Mouse (Mus musculus) frontal cortex, postnatal 14 days (tissue): ENCODE data around the gene Urb1.

Experiments used
- DNase-seq, 2 experiments: peaks; one replicate each; pipeline ENCODE4 v3.0.0; 2022; ENCODE audit warnings: low spot score in 2 of 2

Gene Urb1

DNA sequence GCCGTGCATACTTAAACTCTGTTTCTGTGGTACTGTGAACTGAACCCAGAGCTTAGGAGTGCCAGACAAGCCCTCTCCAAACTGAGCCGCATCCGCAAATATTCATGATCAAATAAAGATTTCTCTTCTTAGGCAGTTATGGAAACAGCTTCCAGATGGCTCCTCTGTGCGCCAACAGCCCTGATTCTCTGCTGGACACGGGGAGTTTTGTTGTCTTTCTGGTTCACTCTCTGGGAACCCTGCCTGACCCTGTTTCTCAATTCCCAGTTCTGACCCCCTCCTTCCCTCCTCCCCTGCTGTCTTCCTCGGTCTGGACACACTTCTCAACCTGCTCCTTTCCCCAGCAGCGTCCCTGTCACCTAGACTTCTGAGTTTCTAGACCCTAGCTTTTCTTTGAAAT lies 12.8 kb upstream of the Urb1 start:
- no peak for DNase-seq

DNA sequence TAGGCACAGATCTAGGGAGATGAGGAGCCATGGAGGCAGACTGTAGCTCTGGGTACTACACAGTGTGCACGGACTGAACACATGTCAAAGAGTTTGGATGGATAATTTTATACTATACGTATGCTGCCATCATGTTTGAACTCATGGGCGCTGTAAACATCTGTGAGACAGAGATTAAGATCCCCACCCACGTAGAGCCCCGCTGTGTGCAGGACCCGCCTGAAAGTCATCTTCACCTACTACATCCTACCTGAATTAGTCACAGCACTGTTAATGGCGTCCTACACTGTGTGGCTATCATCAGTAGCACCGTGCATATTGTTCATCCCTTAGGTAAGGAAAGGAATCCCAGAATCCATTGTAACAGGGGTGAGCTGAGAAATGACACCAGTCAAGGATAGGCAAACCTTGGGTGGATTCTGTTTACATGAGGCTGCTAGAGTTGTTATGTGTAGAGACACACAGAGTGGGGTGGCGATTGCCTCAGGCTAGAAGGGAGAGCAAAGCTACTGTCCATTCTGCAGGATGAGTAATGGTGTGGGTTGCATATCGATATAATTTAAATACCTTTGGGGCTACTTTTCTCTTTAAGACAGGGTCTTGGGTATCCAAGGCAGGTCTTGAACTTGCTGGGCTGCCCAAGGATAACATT lies 12.2 kb upstream of the Urb1 start:
- no peak for DNase-seq

DNA sequence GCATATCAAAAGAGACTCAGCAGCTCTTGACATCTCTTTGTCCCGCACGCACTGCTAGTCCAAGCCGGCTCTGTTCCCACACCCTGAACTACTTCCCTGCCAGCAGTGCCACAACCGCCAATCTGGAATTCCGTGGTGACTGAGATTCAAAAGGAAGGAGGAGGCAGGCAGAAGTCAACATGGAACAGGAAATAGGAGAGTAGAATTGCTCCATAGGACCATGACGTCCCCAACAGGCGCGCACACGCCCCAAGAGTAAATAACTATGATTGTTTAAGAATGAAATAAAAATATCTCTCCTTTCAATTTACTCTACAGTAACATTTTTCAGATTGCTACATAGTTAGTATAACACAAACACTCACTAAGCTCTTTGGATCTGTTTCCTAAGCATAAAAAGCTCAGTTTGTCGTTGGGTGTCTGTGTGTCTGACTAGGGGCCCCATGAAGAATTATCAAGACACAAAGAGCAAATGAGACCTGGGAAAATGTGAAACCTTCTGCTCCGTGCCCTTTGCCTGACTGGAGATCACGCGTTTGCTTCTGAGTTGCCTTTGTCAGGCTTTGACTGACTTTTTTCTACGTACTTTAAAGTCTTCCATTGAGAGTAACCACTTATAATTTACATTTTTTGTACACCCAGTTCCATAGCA lies 11.0 kb upstream of the Urb1 start:
- no peak for DNase-seq

DNA sequence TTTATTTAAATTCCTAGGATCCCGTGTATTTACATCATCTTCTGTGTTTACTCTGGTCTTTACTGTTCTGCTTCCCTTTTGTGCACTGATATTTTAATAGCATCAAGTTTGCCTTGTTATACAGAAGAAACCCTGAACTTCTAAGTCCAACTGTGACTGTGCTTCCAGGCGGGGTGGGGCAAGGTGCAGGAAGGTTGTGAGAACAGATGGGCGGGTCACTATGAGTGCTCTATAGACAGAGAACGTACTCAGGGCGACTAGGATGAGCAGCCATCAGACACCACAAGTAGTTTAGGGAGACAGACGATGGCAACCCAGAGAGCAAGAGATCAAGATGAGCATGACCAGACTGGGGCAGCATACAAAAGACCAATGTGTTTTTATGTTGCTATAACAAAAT lies 10.1 kb upstream of the Urb1 start:
- DNase-seq: no peak

DNA sequence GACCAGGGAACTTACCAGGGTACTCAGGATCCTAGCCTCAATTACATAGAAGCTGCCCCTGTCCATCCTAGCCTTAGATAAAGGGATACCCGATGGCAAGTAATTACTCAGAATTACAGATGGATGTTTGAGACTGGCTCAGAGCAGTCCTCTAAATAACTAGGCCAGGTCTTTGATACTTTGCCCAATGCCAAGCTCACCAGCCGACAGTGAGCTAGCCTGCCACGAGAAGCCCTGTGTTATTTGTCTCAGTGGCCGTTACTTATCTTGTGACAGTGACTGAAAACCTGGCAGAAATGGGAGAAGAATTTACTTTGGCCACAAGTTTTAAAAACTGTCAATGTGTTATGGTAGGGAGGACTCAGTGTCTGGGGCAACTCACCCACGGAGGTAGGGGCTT lies 1.9 kb upstream of the Urb1 start:
- no peak for DNase-seq

DNA sequence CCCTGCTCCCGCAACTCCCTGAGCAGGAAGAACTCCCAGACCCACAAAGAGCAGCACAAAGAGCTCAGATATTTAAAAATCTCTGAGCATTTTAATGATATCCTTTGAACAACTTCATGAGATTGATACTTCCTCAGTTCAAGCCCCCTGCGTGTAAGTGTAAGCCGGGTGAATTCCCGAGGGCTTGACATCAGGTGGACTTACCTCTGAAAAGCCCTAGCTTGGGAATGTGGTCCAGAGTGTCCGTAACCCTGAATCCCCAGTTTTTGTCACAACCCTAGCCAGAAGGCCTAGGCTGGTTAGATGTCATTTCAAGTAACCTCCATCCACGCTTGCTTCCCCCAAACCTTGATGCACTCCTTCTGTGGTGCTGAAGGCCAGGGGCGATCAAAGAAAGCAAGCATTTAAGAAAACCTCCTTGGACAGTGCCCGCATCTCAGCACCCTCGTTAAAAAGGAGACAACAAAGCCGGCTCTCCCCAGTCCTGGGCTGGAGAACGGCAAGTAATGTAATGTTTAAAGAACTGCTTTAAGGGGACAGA lies 573 bp upstream of the Urb1 start:
- no peak for DNase-seq

DNA sequence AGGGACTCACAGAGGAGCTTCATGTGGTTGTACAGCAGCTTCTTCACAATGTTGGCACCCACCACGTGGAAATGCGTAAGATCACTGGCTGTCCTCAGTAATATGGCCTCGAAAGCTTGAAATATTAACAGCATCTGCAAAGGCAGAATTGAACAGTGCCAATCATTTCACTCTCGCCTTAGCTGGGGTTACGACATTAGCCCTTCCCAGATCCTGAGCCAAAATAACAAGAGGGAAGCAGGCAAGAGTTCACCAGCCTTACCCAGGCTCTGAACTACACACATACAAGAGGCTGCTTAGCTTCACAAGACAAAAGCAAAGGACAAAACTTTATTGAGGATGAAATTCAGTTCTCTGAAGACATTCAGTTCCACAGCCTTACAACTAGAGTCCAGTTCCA lies 5.7 kb downstream of the Urb1 start:
- DNase-seq: no peak

DNA sequence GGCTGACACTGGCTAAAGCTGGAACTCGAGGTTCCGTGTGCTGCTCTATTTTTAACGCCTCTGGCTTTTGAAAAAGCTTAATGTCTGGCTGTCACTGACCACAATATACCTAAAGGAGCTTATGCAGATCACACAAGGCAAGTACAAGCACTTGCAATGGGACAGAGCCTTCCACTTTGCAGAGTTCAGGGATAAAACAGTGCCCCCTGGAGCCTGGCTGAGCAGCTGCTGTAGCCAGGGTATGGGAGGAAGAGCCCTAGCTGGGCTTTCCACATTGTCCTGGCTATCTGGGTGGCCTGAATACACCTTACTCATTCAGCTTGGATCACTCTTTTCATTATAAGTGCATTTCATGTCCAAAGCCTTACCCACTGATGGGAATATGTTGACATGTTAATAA lies 8.3 kb downstream of the Urb1 start:
- DNase-seq: no peak

DNA sequence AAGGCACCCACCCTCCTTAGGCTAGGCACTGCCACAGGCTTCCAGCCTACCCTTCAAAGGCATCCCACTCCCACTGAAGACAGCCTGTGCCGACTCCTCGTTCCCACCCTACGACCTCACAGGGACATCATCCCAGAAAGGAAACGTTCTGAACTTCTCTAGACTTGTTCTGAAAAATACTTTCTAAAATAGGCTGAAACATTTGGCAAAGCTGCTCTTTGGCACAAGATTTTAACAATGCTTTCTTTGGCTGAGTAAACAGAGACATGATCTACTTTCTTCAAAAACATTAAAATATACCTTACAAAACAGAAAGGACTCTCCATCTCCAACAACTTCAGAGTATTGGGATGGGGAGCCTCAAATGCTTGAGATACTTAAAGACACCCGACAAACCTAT lies 9.0 kb downstream of the Urb1 start:
- DNase-seq: no peak

DNA sequence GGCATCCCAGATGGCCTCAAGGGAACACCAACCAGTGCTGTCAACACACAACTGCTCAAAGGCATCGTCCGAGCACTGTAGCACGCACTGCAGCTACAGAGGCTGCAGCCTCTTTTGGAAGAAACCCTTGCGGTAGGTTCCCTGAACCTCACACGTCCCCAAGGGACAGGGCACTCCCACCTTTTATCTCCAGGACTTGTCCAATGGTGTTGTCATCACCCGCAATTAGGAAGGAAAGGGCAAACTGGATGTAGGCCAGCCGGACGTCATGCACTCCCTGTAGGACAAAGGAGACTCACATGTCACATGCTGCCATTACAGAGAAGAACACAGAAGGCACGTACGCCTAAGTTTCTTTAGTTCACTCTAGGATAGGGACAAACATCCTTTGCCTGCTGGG lies 10.4 kb downstream of the Urb1 start:
- DNase-seq: no peak

DNA sequence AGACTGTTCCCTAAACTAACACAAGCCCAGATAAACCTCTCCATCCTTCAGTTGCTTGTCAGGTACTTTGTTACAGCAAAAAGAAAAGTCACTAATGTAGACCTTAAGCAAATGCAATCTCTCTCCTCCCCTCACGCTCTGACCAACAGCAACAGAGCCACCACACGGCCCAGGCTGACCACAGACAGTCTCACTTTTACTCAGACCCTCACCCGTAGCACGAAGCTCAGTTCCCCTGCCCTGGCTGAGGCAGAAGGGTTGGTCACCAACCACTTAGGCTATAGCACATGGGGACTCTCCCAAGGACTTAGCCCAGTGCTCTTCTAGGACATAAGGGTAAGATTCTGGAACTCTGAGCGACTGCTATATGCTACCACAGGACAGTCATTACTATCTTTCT lies 11.4 kb downstream of the Urb1 start:
- DNase-seq: no peak

DNA sequence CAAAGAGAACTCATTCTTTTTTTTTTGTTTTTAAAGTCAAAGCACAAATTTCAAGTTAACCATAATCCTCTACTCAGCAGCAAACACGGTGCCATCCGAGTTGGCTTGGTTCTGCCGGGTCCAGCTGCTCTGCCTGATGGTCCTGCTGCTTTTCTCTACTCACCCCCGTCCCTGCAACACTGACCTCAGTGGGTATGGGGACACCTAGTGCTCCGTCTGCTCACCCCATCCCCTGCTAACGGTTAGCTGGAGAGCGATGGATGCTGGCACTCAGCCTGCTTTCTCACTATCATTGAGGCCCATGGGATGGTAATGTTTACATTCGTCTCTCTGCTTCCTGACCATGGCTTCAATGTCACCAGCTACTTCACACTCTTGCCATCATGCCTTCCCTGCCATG lies 11.8 kb downstream of the Urb1 start:
- DNase-seq: no peak

DNA sequence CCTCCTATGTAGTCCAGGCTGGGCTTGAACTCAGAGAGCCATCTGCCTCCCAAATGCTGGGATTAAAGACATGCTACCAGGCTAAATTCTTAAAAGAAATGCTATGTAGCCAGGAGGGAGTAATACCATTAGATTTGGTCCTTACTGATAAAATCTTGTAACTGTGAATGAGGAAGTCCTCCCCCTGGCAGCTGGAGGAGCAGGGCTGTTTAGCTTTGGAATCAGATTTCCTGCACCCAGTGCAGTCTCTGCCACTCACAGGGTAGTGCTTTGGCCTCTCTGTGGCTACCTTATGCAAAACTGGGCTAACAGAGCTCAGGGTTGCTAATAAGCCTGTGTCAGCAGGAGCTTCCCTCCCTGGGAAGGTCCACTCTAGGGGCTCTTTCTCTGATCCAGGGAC lies 15.5 kb downstream of the Urb1 start:
- no peak for DNase-seq

DNA sequence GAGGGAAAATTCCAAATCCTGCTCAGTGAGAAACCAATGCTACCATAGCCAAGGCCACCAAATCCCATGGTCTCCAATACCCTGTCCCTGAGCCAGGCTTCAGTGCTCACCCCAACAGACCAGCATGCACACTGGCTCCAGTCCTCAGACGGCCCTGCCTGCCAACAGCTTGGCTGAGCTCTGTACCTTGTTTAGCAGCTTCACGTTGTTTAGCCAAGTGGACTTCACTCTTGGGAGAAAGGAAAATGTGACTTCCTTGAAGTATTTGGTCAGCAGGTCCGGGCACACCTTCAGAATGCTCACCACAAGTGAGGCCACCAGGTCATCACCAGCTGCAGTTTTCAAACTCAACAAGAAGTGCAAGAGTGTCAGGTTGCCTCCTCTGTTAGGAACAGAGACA lies 17.7 kb downstream of the Urb1 start:
- DNase-seq: no peak

DNA sequence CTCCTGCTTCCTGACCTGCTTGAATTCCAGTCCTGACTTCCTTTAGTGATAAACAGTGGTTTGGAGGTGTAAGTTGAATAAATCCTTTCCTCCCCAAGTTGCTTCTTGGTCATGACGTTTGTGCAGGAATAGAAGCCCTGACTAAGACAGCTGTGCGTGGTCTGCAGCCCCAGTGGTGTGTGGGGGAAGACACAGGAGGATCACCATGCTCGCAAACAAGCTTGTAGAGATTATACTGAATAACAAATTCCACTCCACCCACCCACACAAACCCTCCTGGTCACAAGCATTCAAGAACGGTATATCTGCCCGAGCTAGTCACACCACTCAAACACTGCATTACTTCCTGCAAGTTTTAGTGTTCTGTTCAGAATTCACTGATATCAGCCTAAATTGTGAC lies 18.1 kb downstream of the Urb1 start:
- no peak for DNase-seq

DNA sequence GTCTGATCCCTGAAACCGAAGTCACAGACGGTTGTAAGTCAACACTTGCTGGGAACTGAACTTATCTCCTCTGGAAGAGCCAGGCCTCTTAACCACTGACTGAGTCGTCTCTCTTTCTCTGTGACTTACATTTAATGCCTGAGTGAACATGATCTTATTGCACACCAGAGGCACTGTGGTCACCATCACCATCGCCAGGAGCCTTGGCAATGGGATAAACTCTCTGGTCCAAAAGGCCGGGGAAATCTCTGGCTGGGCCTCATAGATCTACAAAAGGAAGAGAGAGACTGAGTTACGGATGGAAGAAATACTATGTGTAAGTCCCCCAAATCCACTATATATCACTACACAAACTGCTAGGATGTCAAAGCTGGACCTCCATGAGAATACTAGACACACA lies 19.3 kb downstream of the Urb1 start:
- DNase-seq: no peak

DNA sequence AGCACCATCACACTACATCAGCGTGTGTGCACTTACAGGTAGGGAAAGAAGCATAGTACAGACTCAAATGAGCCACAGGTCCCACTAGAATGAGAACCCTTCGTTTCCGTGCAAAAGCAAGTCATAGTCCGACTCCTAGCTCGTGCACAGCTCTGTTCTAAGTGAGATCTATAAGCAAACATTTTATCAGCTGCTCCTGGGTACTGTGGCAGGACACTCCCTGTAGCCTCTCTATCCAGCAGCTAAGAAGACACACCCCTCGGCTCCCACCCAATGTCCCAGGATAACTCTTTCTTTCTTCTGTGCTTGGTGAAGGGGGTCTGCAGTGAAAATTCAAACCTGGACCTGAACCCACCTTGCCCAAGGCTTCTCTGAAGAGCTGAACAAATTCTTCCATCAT lies 21.6 kb downstream of the Urb1 start:
- no peak for DNase-seq

DNA sequence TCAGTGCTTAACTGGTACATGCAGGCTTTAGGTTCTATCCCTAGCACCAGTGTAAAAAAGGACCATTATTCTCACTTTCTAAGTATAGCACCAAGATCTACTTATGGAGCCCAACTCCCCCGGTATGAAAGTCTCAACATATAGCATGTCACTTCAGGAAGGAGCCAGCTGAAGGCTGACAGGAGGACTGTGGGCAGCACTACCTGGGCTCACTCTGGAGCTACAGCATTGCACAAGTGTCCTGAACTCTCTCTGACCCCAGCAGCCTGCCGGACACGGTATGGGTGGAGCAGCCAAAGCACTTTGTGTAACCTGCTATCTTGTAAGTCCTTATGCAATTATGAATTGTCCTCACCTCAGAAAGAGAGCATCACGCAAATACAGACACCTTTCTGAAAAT lies 25.0 kb downstream of the Urb1 start:
- no peak for DNase-seq

DNA sequence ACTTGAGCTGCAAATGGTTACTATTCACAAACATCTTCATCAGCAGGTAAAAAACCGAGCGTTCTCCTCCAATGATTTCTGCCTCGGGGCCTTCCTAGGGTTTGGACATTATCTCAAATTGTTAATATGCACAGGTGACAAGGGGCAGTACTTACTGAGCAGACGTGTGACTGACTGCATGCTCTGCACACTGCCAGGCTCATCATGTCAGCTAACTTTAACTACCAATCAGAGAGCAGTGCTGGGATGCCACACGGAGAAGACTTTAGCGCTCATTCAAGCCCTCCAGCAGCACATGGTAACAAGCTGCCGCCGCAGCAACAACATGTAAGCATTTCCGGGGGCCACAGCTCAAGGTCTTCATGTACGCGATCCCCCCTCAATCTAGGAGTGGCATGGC lies 26.9 kb downstream of the Urb1 start:
- no peak for DNase-seq

DNA sequence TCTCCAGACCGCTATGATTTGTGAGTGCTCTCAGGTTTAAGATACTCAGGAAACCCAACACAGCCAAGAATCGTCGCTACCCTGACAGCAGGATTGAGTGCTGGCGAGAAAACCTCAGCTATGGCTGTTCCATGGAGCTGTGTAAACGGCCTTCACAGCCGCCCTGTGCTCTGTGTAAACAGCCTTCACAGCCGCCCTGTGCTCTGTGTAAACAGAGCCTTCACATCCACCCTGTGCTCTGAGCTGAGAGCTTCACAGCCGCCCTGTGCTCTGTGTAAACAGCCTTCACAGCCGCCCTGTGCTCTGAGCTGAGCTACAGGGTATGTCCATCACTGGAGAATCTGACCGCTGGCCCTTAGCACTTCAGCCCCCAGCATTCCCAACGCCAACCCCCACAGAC lies 30.4 kb downstream of the Urb1 start:
- no peak for DNase-seq

DNA sequence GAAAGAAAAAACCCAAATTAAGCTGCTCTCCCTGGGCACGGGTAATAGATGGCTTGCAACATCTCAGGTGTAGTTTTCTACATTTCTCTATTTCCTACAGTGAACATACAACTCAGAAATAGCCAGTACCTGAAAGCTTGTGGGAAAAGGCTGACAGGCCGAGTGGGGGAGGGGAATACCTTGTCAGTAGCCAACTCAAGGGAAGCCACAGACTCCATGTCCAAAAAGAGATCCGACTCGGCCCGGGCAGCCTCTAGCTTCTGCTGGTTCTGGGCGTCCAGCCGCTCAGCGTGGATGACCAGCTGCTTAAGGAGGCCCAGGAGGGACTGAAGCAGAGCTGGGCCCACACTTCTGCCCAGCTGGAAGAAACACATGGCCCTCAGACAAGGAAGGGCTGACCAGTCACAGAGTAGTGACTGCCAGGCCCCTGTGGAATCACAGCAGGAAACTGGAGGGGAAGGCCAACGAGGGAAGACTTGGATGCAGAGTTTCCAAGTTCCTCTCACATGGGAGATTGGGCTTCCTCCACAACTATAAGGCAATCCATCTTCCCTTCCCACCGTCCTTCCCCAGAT lies 34.2 kb downstream of the Urb1 start:
- no peak for DNase-seq

DNA sequence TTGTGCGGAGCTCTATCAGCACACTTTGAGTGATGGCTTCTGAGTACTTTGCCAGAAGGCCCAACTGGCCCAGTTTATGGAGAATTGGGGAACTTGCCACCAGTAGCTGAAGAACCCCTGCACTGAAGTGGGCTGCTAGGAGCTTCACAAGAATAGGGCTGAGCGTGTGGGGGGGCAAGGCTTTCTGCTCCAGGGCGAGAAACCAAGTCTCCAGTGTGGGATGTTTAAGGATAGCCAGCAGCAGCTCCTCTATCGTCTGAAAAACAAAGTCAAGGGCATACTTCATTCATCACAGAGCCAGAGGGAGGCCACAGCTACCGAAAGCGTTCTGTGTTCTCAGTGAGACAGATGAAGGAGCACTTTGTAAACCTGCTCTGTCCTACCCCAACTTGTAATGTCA lies 35.6 kb downstream of the Urb1 start:
- no peak for DNase-seq

DNA sequence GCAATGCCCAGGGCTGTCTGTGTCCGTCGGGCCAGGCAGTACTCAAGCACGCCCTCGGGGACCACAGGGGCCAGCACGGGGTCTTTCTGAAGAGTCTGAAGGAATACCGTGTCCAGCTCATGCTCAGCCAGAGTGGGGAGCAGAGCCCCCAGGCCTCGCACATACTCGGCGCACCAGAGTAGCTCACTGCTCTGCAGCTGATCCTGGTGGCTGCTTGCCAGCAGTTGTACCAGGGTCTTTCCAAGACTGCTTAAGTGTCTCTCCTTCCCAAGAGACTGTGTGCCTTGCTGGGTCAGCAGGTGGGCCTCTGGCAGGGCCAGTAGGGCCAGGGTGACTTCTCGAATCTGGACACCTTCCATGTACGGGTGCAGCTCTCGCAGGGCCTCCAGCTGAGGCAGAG lies 36.0 kb downstream of the Urb1 start:
- no peak for DNase-seq
